23 mouse cellular contexts compared by ENCODE assay signal in the genomic region with DNA sequence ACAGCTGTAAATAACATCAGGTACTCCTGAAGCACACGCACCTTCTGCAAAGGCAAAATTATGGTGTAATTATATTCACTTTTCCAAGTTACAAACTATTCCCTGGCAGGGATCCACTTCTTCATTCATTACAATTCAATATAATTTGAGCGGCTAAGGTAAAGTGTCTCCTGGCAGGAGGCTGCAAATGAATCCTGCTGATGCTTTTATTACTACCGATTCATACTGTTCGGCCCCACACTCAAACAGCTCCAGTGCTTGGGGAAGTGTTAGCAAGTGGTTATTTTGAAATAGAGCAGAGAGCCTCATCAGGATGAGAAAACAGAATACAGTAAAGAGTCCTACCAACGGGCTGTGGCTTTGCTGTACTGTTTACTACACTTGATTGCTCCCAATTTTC.
DNase-seq lines count a peak whose midpoint lies in the region; ATAC-seq and TF ChIP-seq lines count a peak whose summit lies in the region.
"Had no signal": no experiment of that assay in that cellular context is flagged by ENCODE, and none has a peak within 500 bp of the region (broad histone marks: within the 10 kb centered on the region; RNA-seq: fewer than 3 reads in every experiment).

No protein-coding gene starts in this region.

- WGBS in forebrain, postnatal 0 days = 49% methylated on average over 5 of the region's 5 CpGs
- 41% methylated on average over 5 of the region's 5 CpGs for WGBS in forebrain, embryonic 15.5 days
- 74% methylated on average over 5 of the region's 5 CpGs for WGBS in midbrain, postnatal 0 days
- WGBS in midbrain, embryonic 15.5 days = 68% methylated on average over 5 of the region's 5 CpGs

- no peak overlapping the region for H3K27ac ChIP-seq in forebrain, postnatal 0 days (ENCODE audit: low read depth, low read length)
- no peak overlapping the region for H3K27ac ChIP-seq in forebrain, embryonic 15.5 days (replicated peaks)
- no peak overlapping the region for H3K27ac ChIP-seq in midbrain, postnatal 0 days (ENCODE audit: low read depth, low read length)
- no peak overlapping the region for H3K27ac ChIP-seq in midbrain, embryonic 15.5 days
- H3K27ac ChIP-seq: forebrain, embryonic 10.5 days; forebrain, embryonic 13.5 days; gastrocnemius, adult 2 months; hindbrain, embryonic 13.5 days; intestine, embryonic 15.5 days had no signal

- no peaks in the 10 kb centered on the region for H3K9me3 ChIP-seq in forebrain, postnatal 0 days (ENCODE audit: low read length)
- no peaks in the 10 kb centered on the region for H3K9me3 ChIP-seq in forebrain, embryonic 15.5 days
- H3K9me3 ChIP-seq in midbrain, postnatal 0 days (ENCODE audit: low read length) = no peaks in the 10 kb centered on the region
- no peaks in the 10 kb centered on the region for H3K9me3 ChIP-seq in midbrain, embryonic 15.5 days
- H3K9me3 ChIP-seq: forebrain, embryonic 10.5 days; forebrain, embryonic 13.5 days; G1E; hindbrain, embryonic 13.5 days; intestine, embryonic 15.5 days had no signal

- no peaks in the 10 kb centered on the region for H3K36me3 ChIP-seq in forebrain, postnatal 0 days (ENCODE audit: insufficient read depth)
- no peaks in the 10 kb centered on the region for H3K36me3 ChIP-seq in forebrain, embryonic 15.5 days
- no peaks in the 10 kb centered on the region for H3K36me3 ChIP-seq in midbrain, postnatal 0 days (ENCODE audit: insufficient read depth, low read length)
- H3K36me3 ChIP-seq in midbrain, embryonic 15.5 days (replicated peaks) = no peaks in the 10 kb centered on the region
- H3K36me3 ChIP-seq: forebrain, embryonic 10.5 days; G1E; hindbrain, embryonic 13.5 days; intestine, embryonic 15.5 days had no signal

- no peak for TF ChIP-seq CTCF in forebrain, postnatal 0 days (IDR thresholded peaks at IDR 0.05; ENCODE audit: low read depth)
- no peak for TF ChIP-seq CTCF in midbrain, postnatal 0 days (IDR thresholded peaks at IDR 0.05)
- TF ChIP-seq CTCF in brain, embryonic 14.5 days (IDR thresholded peaks at IDR 0.05; ENCODE audit: borderline replicate concordance, extremely low read depth, insufficient read depth, insufficient read length) = no peak

- DNase-seq in forebrain, postnatal 0 days = peak; percentile 8
- peak; percentile 34 for DNase-seq in midbrain, postnatal 0 days (ENCODE audit: low spot score)
- DNase-seq in brain, embryonic 14.5 days (ENCODE audit: low read depth) = peak; percentile 57
- no peak for DNase-seq in adrenal gland, adult 8-10 months
- no peak for DNase-seq in layer of hippocampus, postnatal 14 days (ENCODE audit: low spot score in 2 of 2)
- DNase-seq: adrenal gland, postnatal 14 days; B cell, adult 2 months; cerebellum, adult 18-20 months; cerebellum, adult 9-10 months; cerebellum, postnatal 14 days; gastrocnemius, adult 2 months; gastrocnemius, postnatal 14 days; heart, adult 11 months had no signal

- no peak overlapping the region for H3K4me2 ChIP-seq in forebrain, postnatal 0 days (ENCODE audit: low read depth)
- H3K4me2 ChIP-seq in forebrain, embryonic 15.5 days (replicated peaks) = no peak overlapping the region
- H3K4me2 ChIP-seq in midbrain, postnatal 0 days (ENCODE audit: low read depth, low read length, poor library complexity, severe bottlenecking) = no peak overlapping the region
- H3K4me2 ChIP-seq in midbrain, embryonic 15.5 days = no peak overlapping the region
- H3K4me2 ChIP-seq: forebrain, embryonic 13.5 days; heart, embryonic 11.5 days; hindbrain, embryonic 13.5 days; intestine, embryonic 15.5 days had no signal

- no peak for TF ChIP-seq POLR2A in brain, embryonic 14.5 days (IDR thresholded peaks at IDR 0.05; ENCODE audit: borderline replicate concordance, extremely low read depth, insufficient read depth, insufficient read length, poor library complexity, severe bottlenecking)

- H3K27me3 ChIP-seq in forebrain, postnatal 0 days (ENCODE audit: insufficient read depth, low read length) = no peaks in the 10 kb centered on the region
- H3K27me3 ChIP-seq in forebrain, embryonic 15.5 days = no peaks in the 10 kb centered on the region
- no peaks in the 10 kb centered on the region for H3K27me3 ChIP-seq in midbrain, postnatal 0 days (ENCODE audit: insufficient read depth, low read length)
- H3K27me3 ChIP-seq in midbrain, embryonic 15.5 days (replicated peaks) = no peaks in the 10 kb centered on the region
- H3K27me3 ChIP-seq: CH12.LX; forebrain, embryonic 13.5 days; hindbrain, embryonic 13.5 days; intestine, embryonic 15.5 days; Patski had no signal

- H3K4me3 ChIP-seq in forebrain, postnatal 0 days (ENCODE audit: low read depth, low read length) = no peak overlapping the region
- no peak overlapping the region for H3K4me3 ChIP-seq in forebrain, embryonic 15.5 days
- H3K4me3 ChIP-seq in midbrain, postnatal 0 days (ENCODE audit: low read depth, low read length) = no peak overlapping the region
- H3K4me3 ChIP-seq in midbrain, embryonic 15.5 days = no peak overlapping the region
- H3K4me3 ChIP-seq: forebrain, embryonic 10.5 days; forebrain, embryonic 13.5 days; gastrocnemius, adult 2 months; hindbrain, embryonic 13.5 days; intestine, embryonic 15.5 days had no signal

- ATAC-seq in forebrain, postnatal 0 days = no peak
- ATAC-seq in forebrain, embryonic 15.5 days (replicated peaks) = no peak
- no peak for ATAC-seq in midbrain, postnatal 0 days (ENCODE audit: low FRiP score)
- no peak for ATAC-seq in midbrain, embryonic 15.5 days (replicated peaks)
- ATAC-seq: forebrain, embryonic 13.5 days; intestine, embryonic 15.5 days; Patski had no signal

- H3K9ac ChIP-seq in forebrain, postnatal 0 days = no peak overlapping the region
- no peak overlapping the region for H3K9ac ChIP-seq in forebrain, embryonic 15.5 days (replicated peaks)
- no peak overlapping the region for H3K9ac ChIP-seq in midbrain, postnatal 0 days (replicated peaks; ENCODE audit: low read length, poor library complexity, severe bottlenecking)
- H3K9ac ChIP-seq in midbrain, embryonic 15.5 days = no peak overlapping the region
- H3K9ac ChIP-seq: forebrain, embryonic 13.5 days; hindbrain, embryonic 13.5 days; intestine, embryonic 15.5 days had no signal

- no peaks in the 10 kb centered on the region for H3K4me1 ChIP-seq in forebrain, postnatal 0 days (ENCODE audit: insufficient read depth)
- H3K4me1 ChIP-seq in forebrain, embryonic 15.5 days = no peaks in the 10 kb centered on the region
- no peaks in the 10 kb centered on the region for H3K4me1 ChIP-seq in midbrain, postnatal 0 days (ENCODE audit: insufficient read depth, low read length)
- no peaks in the 10 kb centered on the region for H3K4me1 ChIP-seq in midbrain, embryonic 15.5 days
- H3K4me1 ChIP-seq: forebrain, embryonic 10.5 days; forebrain, embryonic 13.5 days; hindbrain, embryonic 13.5 days; intestine, embryonic 15.5 days had no signal

Comparison
In these comparisons a context has a peak if more than half of its experiments do, and no peak if none do; other contexts are left out.
1. DNase-seq: peak in forebrain, postnatal 0 days (single experiment), midbrain, postnatal 0 days (single experiment) and brain, embryonic 14.5 days (single experiment); none in adrenal gland, adult 8-10 months (single experiment) and layer of hippocampus, postnatal 14 days (0 of 2).